Mouse (Mus musculus): ENCODE measurements around the gene Tph2. TPM values are rescaled to one million over a fixed set of nuclear protein-coding genes. Genes with fewer than 3 reads are reported as not detected.

Gene Tph2
- not detected in 2 replicates for polyA plus RNA-seq (2012; ENCODE audit: low replicate concordance)

DNA sequence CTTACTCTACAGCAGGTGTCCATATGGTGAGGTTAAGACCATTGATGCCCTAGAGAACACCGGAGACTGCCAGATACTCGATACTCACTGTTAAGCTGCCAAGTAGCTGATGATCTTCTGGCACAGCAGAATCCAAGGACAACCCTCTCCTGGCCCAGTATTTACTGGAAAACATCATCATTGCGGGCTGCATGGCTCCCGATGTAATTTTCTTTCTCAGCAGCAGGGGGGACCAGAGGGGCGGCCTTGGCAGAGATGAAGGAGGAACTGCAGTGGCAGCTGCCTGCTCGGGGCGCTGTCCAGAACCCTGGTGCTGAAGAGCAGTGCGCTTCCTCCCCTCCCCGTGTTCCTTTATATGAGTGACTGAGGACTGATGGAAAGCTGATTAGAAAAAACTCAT lies at the start of gene Tph2:
Tph2 (minus strand) TSS at position 326 of the 400 bp plus-strand sequence.

Other genes with a start within 250 kb of the Tph2 start
- 3.4 and 4.8 TPM in 2 replicates for gene Tbc1d15, start 66.4 kb upstream of the Tph2 start, polyA plus RNA-seq (2012; ENCODE audit: low replicate concordance)
- gene Rab21, start 130.6 kb upstream of the Tph2 start, polyA plus RNA-seq (2012; ENCODE audit: low replicate concordance) = 46.4 and 107 TPM in 2 replicates
- gene Tmem19, start 177.5 kb upstream of the Tph2 start, polyA plus RNA-seq (2012; ENCODE audit: low replicate concordance) = 2.5 and 7.8 TPM in 2 replicates
- gene Thap2, start 199.4 kb upstream of the Tph2 start, polyA plus RNA-seq (2012; ENCODE audit: low replicate concordance) = 8.6 and 15.8 TPM in 2 replicates
- 11.0 and 19.8 TPM in 2 replicates for gene Zfc3h1, start 199.9 kb upstream of the Tph2 start, polyA plus RNA-seq (2012; ENCODE audit: low replicate concordance)

Measured in hematopoietic multipotent progenitor cell, adult 10-12 weeks (in vitro differentiated cells).